Mouse (Mus musculus) heart, postnatal 0 days (tissue): ENCODE measurements at regions not wholly inside any gene's neighbourhood (a gene's known extent, or its start where the extent isn't known, plus 50 kb on each side); places are given as distances from the start of the nearest gene placed in this dataset.

Source experiments
- CTCF ChIP-seq: IDR thresholded peaks from 2 replicates; pipeline ENCODE4 v1.5.1; 2016; ENCODE audit warnings: antibody characterized with exemption, control low read depth, low read depth
- EP300 ChIP-seq: IDR thresholded peaks from 2 replicates; pipeline ENCODE4 v1.6.1; 2016; ENCODE audit warnings: antibody characterized with exemption, low read depth

DNA sequence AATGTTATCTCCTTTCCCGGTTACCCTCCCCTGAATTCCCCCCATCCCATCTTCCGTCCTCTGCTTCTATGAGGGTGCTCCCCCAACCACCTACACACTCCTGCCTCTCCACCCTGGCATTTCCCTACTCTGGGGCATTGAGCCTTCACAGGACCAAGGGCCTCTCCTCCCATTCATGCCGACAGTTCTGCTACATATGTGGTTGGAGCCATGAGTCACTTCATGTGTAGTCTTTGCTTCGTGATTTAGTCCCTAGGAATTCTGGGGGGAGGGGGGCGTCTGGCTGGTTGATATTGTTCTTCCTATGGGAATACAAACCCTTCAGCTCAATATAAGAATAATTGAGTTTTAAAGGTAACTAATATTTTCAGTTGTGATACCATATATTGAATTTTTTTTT, 74.0 kb upstream of the Cxxc4 start:
- TF ChIP-seq EP300 (no peak), CTCF (no peak)
